Mouse (Mus musculus) Muller cell, postnatal 12 days (primary cell): ENCODE results near the gene Rasal3.

Source experiments
- DNase-seq: peaks from one replicate; pipeline ENCODE4 v3.0.0-alpha.2; 2015; ENCODE audit errors: inconsistent ontology term

The Rasal3 gene

GRCm38 (mm10) chr17:32389101-32389659 lies 14.2 kb downstream of the Rasal3 start, which contains the start of gene Wiz:
Gene Wiz, minus strand, starts transcription at chr17:32389439.
- DNase-seq, result peak; percentile 94

- DNase-seq, result peak; percentile 26
These were observed 14.8 kb downstream of the Rasal3 start for GRCm38 (mm10) chr17:32388370-32389100.

- DNase-seq, result no peak
These were observed 15.4 kb downstream of the Rasal3 start for GRCm38 (mm10) chr17:32387986-32388369.

- DNase-seq, result no peak
These were observed 16.5 kb downstream of the Rasal3 start for GRCm38 (mm10) chr17:32386659-32387432.

GRCm38 (mm10) chr17:32383661-32384060 lies 19.7 kb downstream of the Rasal3 start:
- no peak for DNase-seq

- DNase-seq, result peak; percentile 27
These were observed 20.8 kb downstream of the Rasal3 start for GRCm38 (mm10) chr17:32382576-32382975.

GRCm38 (mm10) chr17:32378786-32379185 lies 24.6 kb downstream of the Rasal3 start:
- no peak for DNase-seq

- no peak for DNase-seq
These were observed 26.2 kb downstream of the Rasal3 start for GRCm38 (mm10) chr17:32377137-32377536.

GRCm38 (mm10) chr17:32376475-32376874 lies 26.9 kb downstream of the Rasal3 start:
- no peak for DNase-seq

GRCm38 (mm10) chr17:32368991-32369578 lies 34.3 kb downstream of the Rasal3 start:
- no peak for DNase-seq

GRCm38 (mm10) chr17:32367706-32368105 lies 35.7 kb downstream of the Rasal3 start:
- no peak for DNase-seq

- no peak for DNase-seq
These were observed 38.1 kb downstream of the Rasal3 start for GRCm38 (mm10) chr17:32365296-32365695.

GRCm38 (mm10) chr17:32364850-32365249 lies 38.5 kb downstream of the Rasal3 start:
- no peak for DNase-seq

- DNase-seq, result peak; percentile 90
These were observed 39.1 kb downstream of the Rasal3 start for GRCm38 (mm10) chr17:32364331-32364730.

- DNase-seq, result peak; percentile 20
These were observed 39.5 kb downstream of the Rasal3 start for GRCm38 (mm10) chr17:32363821-32364301.

GRCm38 (mm10) chr17:32362686-32363085 lies 40.7 kb downstream of the Rasal3 start:
- DNase-seq, result no peak

GRCm38 (mm10) chr17:32359928-32360327 lies 43.5 kb downstream of the Rasal3 start:
- no peak for DNase-seq

- no peak for DNase-seq
These were observed 44.4 kb downstream of the Rasal3 start for GRCm38 (mm10) chr17:32358943-32359340.

GRCm38 (mm10) chr17:32358192-32358942 lies 45.0 kb downstream of the Rasal3 start:
- DNase-seq, result no peak

- no peak for DNase-seq
These were observed 46.3 kb downstream of the Rasal3 start for GRCm38 (mm10) chr17:32356766-32357760.
